Mouse (Mus musculus) retina, adult 2 months (tissue): Measurements from ENCODE around the gene Casp4.

Experiments
- DNase-seq: peaks from one replicate; pipeline ENCODE4 v3.0.0-alpha.2; 2012; ENCODE audit warnings: low read depth, low spot score

Gene Casp4

GRCm38 (mm10) chr9:5308561-5308960 lies at the start of gene Casp4:
Gene Casp4, plus strand, starts transcription at chr9:5308828.
- DNase-seq: no peak

GRCm38 (mm10) chr9:5263951-5264475 lies 44.6 kb upstream of the Casp4 start:
- DNase-seq: no peak

GRCm38 (mm10) chr9:5270274-5270673 lies 38.4 kb upstream of the Casp4 start:
- no peak for DNase-seq

DNA sequence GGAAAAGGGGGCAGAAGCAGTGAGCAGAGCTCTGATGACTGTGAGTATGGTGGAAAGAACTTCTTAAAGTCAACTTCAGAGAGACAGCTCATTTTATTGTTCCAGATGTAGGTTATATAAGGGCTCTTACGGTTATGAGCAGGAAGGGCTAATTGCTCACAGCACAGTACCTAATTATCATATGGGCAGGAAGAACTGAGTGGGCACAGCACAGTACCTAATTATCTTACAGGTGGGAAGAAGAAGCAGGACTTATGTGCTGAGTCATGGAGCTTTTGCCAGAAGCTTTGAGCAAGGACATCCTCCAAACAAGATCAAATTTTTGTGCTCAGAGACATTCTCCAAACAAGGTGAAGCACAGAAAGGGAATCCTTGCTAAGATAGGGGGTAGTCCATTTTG lies 37.7 kb upstream of the Casp4 start:
- no peak for DNase-seq

GRCm38 (mm10) chr9:5271334-5271845 lies 37.2 kb upstream of the Casp4 start:
- no peak for DNase-seq

DNA sequence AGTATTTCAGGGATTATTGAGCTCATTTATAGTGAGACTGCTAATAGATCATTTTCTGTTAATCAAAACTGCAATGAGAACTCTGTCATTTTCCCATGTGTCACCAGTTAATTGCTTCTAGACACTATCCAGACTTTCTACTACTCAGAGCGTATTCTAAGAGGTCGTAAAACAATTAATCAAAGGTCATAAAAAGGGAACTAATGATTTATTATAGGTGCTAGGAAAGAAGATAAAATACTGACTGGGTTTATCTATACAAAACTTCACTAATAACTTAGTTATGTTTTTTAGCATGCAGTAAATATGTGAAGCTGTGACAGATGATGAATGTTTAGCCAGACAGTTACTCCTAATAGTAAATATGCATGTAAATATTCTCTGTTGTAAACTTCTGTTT lies 22.6 kb upstream of the Casp4 start:
- no peak for DNase-seq

- no peak for DNase-seq
Measured at GRCm38 (mm10) chr9:5286597-5286996, 22.0 kb upstream of the Casp4 start.

- DNase-seq: no peak
Measured at GRCm38 (mm10) chr9:5296354-5297237, 12.0 kb upstream of the Casp4 start.

GRCm38 (mm10) chr9:5298329-5299131 lies 10.1 kb upstream of the Casp4 start, which contains the start of gene Casp1:
Gene Casp1, plus strand, starts transcription at chr9:5298517.
- no peak for DNase-seq

DNA sequence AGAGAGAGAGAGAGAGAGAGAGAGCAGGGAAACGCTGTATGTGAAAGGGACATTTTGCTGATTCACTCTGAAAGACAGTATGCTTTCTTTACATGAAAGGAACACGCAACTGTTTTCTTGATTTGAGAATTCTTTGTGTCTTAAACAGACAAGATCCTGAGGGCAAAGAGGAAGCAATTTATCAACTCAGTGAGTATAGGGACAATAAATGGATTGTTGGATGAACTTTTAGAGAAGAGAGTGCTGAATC lies 9.6 kb upstream of the Casp4 start:
- DNase-seq: no peak

DNA sequence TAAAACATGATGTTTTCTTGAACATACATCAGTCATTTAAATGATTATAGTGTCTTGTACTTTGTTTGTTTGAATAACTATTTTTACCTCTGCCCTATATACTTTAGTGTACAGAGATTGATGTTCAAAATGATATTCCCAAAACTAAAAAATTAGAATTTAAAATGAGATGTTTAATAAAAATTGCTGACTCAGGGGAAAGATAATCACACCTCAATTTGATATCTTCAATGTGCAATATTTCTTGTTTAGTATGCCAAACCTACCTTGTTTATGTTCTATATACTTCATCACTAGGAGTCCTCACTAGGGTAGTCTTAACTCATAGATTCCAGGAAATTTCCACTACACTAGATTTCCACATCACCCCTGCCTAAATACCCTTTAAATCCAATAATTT lies 1.5 kb downstream of the Casp4 start:
- no peak for DNase-seq

DNA sequence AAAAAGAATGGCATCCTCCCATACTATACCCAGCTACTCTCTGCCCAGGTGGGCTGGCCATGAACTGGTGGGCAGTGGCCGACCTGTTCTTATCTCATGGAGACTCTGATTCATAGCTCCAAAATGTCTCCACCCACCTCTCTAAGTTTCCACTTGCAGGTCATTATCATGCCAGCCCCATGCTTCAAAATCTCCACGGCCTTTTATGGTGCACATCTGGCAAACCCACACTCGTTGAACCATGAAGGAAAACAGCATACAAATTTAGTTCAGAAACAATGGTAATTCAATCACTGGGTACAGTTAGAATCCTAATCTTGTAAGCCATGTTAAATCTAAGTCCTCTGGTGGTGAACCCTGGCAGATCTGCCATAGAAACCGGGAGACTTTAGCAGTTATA lies 2.8 kb downstream of the Casp4 start:
- no peak for DNase-seq

DNA sequence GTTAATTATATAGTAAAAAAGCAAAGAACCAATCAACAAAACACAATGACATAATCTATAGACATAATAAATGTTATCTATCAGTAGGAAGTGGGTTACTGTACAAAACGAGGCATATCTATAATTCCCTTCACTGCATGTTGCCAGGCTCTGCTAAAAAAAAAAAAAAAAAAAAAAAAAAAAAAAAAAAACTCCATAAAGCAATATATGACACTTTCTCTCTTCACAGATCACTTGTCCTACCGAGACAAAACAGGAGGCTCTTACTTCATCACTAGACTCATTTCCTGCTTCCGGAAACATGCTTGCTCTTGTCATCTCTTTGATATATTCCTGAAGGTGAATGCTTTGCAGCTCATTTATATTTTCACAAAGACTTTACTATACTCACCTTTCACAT lies 19.6 kb downstream of the Casp4 start:
- no peak for DNase-seq

- DNase-seq: no peak
Measured at GRCm38 (mm10) chr9:5332441-5332840, 23.8 kb downstream of the Casp4 start.

DNA sequence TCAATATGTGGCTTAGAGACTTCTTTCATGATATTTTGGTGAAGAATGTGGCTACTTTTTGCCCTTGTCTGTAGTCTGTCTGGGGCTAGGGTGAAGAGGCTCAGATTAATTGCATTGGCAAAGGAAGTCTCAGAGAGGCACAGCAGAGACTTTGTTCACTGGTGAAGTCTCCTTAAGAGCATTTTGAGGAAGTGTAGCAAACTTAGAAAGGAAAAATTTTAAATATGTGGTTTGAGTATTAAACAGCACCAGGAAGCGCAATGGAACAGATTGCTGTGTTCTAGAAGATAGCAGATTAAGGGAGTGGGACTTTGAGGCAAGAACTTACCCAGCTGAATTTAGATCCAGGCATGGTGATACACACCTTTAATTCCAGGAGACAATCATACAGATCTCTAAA lies 24.8 kb downstream of the Casp4 start:
- DNase-seq: no peak

DNA sequence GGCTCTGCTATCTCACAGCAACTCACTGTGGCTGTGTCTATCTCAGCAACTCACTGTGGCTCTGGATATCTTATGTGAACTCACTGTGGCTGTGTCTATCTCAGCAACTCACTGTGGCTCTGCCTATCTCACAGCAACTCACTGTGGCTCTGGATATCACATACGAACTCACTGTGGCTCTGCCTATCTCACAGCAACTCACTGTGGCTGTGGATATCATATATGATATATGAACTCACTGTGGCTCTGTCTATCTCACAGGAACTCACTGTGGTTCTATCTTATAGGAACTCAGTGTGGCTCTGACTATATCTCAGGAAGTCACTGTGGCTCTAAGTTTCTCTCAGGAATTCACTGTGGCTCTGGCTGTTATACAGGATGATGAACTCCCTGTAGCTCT lies 34.5 kb downstream of the Casp4 start:
- DNase-seq: no peak

DNA sequence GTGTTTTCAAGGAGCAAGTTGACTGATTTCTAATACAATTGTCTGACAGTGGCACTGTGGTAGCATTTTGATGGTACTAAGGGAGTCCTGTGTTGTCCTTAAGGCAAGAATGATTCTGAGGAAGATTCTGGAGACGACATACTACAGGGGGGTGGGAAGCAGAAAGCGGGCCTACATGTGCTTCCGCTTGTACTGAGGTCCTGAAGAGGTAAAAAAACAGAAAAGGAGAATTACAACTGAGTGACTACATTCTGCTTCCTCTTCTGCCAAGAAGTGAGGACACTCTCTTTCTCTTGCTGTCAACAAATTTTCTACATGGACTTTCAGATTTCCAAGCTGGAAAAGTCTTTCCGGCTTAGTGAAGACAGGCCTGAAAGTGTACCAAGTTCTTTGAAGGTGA lies 35.5 kb downstream of the Casp4 start:
- no peak for DNase-seq

- DNase-seq: no peak
Measured at GRCm38 (mm10) chr9:5345291-5345898, 36.8 kb downstream of the Casp4 start, which contains the start of gene Casp12. Gene Casp12, plus strand, starts transcription at chr9:5345430.

- no peak for DNase-seq
Measured at GRCm38 (mm10) chr9:5347381-5347780, 38.8 kb downstream of the Casp4 start.

- no peak for DNase-seq
Measured at GRCm38 (mm10) chr9:5353673-5354072, 45.0 kb downstream of the Casp4 start.

DNA sequence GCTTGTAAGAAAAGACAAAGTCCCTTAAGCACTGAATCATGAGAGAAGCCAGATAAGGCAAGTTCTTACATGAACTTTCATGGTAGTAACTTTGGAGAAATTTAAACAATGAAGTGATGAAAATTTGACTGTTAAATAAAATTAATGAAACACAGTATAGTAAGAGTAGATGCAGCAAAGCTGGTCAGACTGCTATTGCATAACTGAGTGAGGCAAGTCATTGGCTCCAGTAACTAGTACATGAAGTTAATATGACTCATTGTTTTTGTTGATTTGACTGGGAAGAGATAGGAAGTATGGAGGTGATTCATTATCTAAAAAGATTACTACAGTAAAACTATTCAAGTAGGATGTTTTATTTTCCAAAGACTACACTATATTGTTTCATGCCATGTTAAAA lies 48.2 kb downstream of the Casp4 start:
- no peak for DNase-seq
